Mouse (Mus musculus): Measurements from ENCODE around the gene Snx10.

The Snx10 gene

DNA sequence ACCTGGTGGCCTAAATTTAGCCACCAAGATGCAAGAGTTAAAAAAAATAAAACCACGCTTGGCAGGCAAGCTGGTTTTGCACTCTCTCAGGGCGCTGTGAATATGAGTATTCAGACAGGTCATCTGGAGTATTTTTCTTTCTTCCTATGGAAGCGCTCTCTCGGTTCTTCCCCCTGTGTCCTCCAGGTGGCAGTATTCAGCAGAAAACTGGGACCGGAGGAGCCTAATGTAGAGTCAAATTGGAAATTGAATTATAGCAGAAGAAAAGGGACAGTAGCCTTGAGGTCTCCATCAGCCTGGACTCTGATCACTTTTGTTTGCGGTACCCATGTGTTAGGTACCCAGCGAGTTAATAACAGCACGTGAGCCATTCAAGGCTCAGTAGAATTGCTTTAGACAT is 62.3 kb downstream of the Snx10 start:
- peak; percentile 71 for ATAC-seq (ENCODE audit: low TSS enrichment)

DNA sequence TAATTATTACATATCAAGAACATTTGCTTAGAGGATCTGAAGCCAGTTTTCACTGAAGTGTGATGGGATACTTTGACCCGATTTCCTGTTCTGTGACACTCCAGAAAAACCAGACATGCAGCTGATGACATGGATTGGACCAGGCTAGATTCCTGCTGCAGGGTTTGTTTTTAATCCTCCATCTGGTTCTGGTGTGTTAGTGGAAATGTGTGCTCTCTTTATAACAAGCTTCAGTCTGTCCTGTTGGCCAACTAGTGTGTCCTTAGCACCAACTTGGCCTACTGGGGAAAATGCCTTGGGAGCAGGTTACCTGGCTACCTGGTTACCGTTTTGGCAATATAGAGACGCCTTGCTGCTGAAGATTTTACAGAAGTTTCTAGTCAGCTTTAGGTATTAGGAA is 63.6 kb downstream of the Snx10 start:
- no peak for ATAC-seq (ENCODE audit: low TSS enrichment)

DNA sequence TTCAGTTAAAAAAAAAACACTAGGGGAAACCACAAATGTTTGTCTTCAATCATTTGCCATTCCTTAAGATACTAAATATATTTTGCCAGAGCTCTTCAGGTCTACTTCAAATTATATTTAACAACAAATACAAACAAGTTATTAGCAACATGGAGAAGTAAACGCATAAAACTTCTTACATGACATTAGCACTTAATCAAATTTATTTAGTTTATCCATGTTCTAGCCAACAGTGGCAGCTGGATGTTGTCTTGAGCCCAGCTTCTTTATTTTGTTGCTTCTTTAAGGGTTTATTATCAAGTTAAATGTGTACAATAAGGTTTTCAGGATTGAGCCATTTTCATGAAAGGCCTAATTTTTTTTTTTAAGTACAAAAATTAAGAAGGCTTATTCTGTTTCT is 67.6 kb downstream of the Snx10 start:
- no peak for ATAC-seq (ENCODE audit: low TSS enrichment)

DNA sequence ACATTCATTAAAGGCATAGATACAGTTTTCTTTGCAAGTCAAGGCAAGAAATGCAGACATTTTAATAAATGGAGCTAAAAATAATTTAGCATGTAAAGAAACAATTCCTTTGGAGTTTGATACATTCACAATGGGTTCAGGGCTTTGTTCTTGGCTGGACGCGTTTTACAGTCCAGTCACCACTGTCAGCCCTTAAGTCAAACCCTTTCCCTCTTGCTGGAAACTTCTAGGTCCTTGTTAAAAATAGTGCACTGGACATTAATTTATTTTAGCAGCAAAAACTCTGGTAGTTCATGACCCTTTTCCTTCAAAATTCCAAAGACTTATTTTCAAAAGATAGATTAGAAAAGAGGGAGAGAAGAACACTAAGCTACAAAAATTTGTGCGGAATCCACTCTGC is 68.1 kb downstream of the Snx10 start:
- no peak for ATAC-seq (ENCODE audit: low TSS enrichment)

DNA sequence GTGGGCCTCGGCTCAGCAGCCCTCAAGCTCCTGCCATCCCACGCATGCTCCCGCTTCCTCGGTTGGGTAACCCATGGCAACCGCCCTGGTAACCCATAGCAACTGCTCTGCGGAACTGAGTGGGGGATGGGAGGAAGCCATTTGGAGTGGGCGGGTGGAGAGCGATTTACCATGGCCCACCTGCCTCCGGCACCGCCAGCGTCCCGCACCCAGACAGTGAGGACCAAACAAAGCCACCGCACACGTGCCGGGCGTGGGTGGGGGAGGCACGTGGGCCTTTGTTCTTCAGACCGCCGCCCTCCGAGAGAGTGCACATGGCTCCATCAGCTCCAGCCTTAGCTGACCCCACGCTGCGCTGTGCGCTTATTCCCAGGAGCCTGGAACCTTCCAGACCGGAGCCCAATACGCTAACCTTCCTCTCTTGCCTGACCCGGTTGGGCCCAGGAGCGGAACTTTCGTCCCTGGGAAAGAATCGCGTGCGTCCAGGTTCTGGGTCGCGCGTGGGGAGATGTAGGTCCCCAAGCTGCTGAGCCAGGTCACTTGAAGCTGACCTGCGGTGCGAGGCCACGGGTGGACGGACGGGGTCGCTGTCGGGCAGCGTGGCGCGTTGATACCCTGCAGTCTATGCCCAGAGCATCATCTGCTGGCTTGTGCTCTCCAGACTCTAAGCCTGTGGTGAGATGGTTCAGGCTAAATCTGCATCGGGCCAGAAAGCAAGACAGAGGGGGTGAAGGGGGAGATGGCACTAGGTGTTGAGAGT is 68.8 kb downstream of the Snx10 start:
- peak; percentile 83 for ATAC-seq (ENCODE audit: low TSS enrichment)

DNA sequence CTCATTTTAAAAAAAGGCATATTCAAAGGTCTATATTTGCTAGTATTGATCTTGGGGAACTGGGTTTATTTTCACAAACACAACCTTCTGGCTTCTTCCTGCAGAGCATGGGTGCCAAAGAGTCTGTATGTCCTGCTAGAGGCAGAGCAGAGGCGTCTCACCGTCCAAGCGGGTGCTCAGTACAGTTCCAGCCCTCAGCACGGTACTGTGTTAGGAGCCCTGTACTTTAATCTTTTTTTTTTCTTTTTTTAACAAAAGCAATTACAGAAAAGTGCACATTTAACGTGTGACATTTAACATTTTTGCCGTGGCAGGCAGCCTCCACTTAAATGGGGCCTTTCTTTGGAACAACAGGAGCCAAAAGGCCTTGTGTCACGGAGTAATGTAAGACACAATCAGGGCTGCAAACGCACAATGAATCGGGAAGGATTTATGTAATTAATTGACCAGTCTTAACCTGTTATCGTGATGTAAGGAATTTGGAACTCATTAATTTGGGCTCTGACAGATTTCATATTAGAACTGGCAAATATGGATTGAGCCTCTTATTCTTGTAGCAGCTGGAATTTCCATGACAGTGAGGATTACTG is 69.8 kb downstream of the Snx10 start:
- no peak for ATAC-seq (ENCODE audit: low TSS enrichment)

DNA sequence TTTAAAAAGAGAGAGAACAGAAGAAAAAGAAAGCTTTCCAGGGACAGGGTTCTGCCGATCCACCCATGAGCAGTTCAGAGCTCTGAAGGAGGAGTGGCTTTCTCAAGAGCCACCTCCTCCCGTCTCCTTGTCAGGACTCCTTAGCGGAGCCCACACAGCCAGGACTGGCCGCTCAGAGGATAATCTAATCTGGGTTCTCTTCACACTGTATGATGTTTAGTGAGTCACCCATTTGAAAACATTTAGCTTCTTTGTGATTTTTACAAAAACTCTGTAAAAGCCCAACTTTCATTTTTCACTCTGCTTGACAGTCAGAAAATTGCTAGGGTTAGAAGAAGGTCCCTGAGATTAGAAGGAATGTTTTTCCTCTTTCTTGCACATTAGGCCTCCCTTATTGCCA is 70.8 kb downstream of the Snx10 start:
- ATAC-seq (ENCODE audit: low TSS enrichment) = peak; percentile 69

DNA sequence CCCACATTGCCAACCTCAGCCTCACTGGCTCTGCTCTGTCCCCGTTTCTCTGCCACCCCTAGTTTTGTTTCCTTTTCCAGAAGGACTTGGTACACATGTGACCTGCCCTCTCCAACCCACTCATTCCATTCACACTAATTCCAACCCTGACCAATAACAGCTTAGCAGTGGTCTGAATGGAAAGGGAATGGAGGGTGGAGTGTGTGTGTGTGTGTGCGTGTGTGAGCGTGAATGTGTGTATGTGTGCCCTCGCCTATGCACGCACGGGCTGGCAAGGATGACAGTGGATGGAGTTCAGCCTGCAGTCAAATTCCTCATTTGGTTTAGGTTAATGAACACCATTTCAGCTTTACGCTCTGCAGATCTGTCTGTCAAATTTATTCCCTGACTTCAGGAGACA is 74.4 kb downstream of the Snx10 start:
- ATAC-seq (ENCODE audit: low TSS enrichment) = no peak

DNA sequence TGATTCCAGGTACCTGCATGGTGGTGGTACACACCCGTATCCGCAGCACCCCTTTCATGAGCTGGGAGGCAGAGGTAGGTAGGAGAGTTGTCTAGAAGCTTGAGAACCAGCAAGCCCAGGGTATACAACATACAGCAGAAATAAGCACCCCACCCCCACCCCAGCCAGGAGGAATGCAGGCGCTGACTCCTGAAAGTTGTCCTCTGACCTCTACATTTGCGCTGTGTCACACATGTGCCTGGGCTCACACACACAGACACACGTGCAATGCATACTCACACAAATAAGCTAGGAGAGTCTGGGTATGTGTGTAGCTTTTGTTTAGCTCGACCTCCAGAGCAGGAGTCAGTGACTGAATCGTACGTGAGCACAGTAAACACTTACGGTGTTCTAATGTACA is 76.7 kb downstream of the Snx10 start:
- no peak for ATAC-seq (ENCODE audit: low TSS enrichment)

DNA sequence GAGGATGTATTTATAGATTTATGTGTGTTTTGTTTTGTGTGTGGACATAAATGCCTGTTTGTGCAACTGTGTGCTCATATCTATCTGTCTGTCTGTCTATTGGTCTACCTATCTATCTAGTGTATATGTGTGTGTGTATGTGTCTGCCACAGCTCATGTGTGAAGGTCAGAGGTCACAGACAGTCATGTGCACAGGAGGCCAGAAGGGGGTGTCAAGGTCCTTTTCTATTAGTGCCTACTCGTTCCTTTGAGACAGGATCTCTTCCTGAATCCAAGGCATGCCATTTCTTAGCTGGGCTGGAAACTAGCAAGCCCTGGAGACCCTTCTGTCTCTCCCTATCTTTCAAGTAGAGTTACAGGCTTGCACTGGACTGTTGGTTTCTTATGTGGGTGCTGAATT is 78.6 kb downstream of the Snx10 start:
- no peak for ATAC-seq (ENCODE audit: low TSS enrichment)

DNA sequence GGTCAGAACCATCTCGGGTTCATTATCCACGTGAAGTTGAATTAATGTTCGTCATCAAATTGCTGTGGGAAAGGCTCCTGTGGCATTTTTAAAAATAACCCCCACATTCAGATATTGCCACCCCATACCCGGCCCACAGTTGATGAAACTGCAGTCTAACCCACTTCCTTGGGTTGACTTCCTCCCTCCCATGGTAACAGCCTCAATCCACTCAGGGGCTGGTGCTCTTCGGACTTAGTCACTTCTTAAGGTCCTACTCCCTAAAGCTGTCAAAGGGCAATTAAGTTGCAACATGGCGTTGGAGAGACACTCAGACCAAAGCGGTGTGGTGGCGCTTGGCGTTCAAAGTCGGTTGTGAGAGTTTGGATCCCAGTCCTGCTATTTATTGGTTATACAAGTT is 80.0 kb downstream of the Snx10 start:
- ATAC-seq (ENCODE audit: low TSS enrichment) = no peak

DNA sequence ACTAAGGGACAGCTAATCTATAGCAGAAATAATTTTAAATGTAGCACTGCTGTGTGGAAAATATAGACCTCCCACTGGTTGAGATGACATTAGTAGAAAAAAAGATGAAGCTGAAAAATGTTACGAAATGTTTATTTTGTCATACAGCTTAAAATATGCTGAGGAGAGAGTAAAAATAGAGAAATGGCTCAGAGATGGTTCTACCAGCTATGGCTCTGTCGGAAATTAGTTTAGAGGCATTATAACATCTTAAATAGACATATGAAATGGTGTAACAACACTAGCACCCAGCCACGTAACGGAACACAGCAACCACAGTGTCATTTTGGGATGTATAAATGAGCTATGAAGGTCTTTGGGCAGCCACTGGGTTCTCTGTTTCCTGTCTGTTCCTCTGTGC is 82.5 kb downstream of the Snx10 start:
- peak; percentile 82 for ATAC-seq (ENCODE audit: low TSS enrichment)

DNA sequence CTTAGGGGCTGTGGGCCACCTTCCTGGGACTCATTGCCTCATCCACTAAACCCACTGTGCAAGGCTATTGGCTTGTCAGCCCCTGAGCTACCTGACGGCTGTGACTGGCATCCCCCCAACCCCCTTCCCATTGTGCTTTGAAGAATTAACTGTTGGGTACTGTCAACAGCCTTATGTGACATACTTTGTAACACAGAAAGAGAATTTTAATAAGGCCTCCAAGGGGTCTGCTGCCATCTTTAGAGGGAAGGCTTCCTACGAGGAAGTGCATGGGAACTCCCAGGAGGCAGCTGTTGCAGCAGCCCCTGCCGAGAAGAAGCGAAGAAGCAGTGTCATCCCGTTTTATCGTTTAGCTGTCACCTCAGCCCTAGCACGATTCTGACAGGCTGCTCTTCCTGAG is 83.1 kb downstream of the Snx10 start:
- no peak for ATAC-seq (ENCODE audit: low TSS enrichment)

DNA sequence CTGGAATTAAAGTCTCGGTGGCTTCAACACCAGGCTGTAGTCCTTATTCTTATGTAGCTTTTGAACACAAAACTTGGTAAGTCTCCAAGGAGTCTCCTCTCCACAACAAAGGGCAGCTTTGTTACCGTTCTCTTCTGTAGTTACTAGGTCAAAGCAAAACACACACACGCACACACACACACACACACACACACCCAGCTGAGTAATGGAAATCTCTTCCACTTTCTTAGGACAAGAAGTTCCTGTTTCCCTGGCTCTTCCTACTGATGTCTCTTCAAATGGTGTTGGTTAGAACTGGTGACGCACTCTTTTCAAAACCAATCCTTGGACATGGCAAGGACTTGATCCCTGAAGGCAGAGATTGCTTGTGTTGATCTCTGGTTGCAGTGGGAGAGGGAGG is 87.9 kb downstream of the Snx10 start:
- ATAC-seq (ENCODE audit: low TSS enrichment) = no peak

DNA sequence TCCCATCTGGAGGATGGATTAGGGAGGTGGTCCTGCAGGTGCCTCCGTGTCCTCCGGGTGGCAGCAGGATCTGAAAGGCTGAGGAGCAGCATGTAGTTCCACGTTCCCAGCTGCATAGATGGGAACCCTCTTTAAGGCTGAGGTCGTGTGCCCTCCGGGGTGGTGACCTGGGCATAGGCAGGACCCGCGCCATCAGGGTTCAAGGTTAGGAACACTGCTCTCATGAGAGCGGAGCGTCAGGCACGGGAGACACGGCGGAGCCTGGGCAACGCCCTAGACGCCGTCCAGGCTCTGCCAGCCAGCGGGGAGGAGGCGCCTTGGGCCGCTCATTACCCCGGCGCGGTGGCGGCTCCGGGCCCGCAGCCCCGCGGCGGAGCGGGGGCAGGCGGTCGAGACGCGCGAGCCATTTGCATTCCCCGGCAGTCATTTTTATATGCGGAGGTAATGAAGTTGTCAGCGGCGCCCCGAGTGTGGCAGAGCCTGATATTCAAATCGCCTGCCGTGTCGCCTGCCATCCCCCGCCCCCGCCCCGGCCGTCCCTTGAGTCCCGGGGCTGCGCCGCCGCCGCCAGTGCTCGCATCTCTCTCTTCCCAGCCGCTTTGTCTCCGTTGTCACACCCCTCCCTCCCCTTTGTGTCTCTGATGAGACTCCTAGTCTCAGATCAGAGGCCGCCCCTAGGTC is 88.8 kb downstream of the Snx10 start:
- peak; percentile 90 for ATAC-seq (ENCODE audit: low TSS enrichment)

DNA sequence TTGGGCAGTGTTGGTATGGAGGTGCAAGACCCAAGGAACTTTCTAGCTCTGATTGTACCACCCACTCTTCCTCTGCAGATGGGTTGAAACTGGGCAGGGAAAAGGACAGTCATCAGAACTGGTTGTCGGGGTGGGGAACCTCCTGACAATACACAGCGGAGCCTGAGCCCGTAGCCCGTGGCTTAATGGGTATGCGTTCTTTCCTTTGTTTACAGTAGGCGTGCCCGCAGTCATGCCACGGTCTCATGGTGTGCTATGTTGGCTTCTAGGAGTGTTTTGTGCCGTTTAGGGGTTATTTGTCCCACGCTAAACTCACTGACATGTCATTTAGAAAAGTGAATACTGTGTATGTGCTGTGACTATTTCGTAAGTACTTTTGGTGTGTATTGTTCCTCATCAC is 90.0 kb downstream of the Snx10 start:
- no peak for ATAC-seq (ENCODE audit: low TSS enrichment)

DNA sequence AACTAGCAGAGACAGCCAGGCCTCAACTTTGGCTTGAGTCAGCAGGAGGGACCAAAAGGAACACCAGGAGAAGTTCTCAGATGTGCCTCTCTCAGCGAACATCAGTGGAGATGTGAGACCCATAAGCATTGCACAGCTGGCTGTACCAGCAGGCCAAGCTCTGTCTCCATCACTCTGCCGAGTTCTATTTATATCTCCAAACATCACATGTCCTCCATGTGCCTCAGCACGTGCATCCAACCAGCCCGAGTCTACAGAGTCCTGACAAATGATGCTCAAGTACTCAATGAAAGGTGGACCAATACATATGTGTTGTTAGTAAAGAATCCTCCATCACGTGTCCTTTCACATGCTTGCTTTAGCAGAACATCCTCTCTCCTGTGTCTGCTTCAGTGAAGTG is 103.1 kb downstream of the Snx10 start:
- no peak for ATAC-seq (ENCODE audit: low TSS enrichment)

DNA sequence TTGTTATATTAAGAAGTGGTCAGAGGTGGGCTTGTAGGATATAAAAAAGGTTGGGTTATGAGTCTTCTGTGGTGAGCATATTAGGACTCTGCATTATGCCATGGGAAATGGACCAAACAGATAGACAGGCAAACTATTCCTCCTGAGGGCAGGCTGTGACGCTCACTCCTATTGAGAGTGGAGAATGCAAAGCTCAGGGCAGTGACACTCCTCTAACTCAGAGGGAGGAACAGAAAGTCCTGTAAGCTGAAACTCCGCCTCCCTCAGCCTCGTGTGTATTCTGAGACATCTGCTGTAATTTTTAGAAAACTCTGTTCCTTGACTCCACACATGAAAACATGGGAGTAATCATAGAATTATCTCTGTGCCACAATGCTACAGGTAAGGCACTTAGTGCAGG is 106.0 kb downstream of the Snx10 start:
- no peak for ATAC-seq (ENCODE audit: low TSS enrichment)

DNA sequence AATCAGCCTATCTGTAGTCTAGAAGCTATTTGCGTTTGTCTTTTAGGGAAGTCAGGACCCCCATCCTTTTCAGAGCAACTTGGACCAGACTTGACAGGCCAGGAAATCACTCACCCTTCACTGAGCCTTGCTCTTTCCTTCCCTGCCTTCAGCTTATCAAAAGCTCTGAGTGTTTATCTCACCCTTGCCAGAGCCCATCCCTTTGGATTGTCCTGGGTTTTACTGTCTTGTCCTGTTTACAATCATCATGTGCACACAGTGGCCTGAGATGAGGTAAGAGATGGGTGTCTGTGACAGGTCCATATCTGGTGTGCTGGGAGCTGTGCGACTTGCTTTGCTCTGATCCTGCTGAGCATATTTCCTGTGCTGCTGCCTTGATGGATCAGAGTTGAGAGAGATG is 106.5 kb downstream of the Snx10 start:
- no peak for ATAC-seq (ENCODE audit: low TSS enrichment)

DNA sequence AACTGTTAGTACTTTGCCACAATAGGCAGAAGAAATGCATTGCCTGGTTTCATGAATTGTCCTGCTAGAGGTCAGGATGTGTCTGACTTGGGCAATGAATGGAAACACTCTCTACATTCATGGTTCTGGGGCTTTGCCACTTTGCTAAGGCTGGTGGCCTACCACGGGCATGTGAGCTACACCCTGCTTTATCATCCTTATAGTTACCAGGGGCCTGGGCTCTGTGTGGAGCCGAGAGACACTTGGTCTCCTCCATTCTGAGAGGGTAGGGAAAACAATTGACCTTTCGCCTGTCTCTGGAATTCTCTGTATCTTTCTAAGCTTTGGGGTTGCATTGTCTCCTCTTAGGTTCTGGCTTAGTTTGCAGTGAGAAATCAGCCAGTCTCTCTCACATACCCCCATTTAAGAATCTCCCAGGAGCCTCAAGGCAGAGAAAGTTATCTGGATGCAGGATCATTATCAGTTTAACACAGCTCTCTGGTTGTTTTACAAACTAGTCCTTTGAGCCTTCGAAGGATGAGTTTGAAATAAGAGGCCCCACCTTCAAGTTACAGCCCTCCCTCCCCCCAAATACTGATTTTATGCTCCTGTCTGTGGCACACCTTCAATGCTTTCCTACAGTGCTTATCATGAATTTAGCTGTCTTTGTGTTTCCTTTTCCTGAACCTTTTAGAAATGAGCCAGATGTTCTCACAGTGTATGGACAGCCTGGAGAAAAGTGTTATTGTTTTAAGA is 109.4 kb downstream of the Snx10 start:
- ATAC-seq (ENCODE audit: low TSS enrichment) = no peak

DNA sequence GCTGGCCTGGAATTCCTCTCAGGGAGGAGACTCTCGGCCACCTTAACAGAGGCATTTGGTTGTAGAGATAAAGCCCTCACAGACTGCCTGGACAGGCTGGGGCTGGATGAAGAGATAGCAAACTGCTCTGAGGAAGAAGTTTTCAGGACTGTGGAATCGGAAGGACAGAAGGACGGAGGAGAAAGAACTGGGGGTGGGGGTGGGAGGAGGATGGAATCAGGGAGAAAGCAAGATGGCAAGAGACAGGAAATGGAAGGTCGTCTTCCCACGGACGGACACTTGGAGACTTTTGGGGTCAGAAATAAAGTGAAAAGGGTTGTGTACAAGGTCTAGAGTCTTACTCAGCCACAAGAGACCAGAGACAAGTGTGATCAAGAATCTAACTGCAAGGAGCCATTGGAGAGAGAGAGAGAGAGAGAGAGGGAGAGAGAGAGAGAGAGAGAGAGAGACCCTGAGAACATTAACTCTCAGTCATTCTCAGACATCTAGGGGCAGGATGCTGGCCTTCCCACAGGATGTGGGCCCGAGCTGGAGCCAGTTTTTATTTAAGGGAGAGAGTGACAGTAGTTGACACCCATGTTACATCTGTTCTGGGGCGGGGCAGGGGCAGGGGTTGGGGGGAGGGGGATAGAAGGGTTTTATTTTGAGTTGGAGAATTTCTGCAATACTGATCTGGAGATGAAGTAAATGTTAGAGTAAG is 110.1 kb downstream of the Snx10 start:
- ATAC-seq (ENCODE audit: low TSS enrichment) = no peak

DNA sequence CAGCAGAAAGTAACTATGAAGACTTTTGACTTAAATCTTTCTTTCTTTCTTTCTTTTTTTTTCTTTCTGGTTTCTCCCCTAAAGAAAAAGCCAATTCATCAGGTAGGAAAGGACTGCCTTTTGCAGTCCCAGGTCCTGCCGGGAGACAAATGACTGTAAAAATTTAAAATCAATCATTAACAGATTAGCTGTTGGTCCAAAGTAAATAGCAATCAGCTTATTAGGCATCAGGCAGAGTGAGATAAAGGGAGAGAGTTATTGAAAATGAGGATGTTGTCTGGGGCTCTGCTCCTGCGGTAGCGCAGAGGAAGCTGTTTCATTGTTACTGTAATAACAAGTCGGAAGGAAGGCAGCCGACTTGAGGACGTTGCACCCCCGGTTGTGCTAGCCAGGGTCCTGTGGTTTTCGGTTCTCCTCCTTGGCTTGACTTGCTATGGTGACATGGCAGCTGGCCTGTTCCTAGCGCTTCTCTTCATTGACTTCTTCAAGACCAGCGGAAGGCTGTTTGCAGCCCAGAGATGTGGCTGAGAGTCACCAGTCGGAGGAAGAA is 112.4 kb downstream of the Snx10 start:
- ATAC-seq (ENCODE audit: low TSS enrichment) = no peak
